Mouse (Mus musculus) adrenal gland, postnatal 4 days (tissue): ENCODE results near the gene Pwp2. TPM values are rescaled to one million over a fixed set of nuclear protein-coding genes. Genes with fewer than 3 reads are reported as not detected.

Source experiments
- DNase-seq, 2 experiments: peaks; one replicate each; pipeline ENCODE4 v3.0.0; 2021 to 2022; ENCODE audit warnings: low spot score in 2 of 2, mixed read lengths in 2 of 2
- total RNA-seq, 2 experiments: library from RNA; stranded (reverse); gene quantifications; 2 replicates each; pipeline ENCODE4 v1.2.3; 2021

Pwp2 gene
- total RNA-seq, 2 experiments from 2014 or later, result 17.8 to 18.5 TPM

GRCm38 (mm10) chr10:78171581-78171980 lies 13.4 kb downstream of the Pwp2 start:
- DNase-seq, result no peak

GRCm38 (mm10) chr10:78171057-78171456 lies 13.9 kb downstream of the Pwp2 start:
- no peak for DNase-seq

- DNase-seq, result no peak
These were observed 14.5 kb downstream of the Pwp2 start for GRCm38 (mm10) chr10:78170445-78170844.

GRCm38 (mm10) chr10:78169281-78170042 lies 15.5 kb downstream of the Pwp2 start, which contains the start of gene D10Jhu81e:
Gene D10Jhu81e, minus strand, starts transcription at chr10:78169782.
- peak; percentile 99 to 100 for DNase-seq

- no peak for DNase-seq
These were observed 16.2 kb downstream of the Pwp2 start for GRCm38 (mm10) chr10:78168792-78169191.

- DNase-seq, result no peak
These were observed 17.2 kb downstream of the Pwp2 start for GRCm38 (mm10) chr10:78167775-78168174.

GRCm38 (mm10) chr10:78167333-78167732 lies 17.6 kb downstream of the Pwp2 start:
- no peak for DNase-seq

- DNase-seq, result no peak
These were observed 19.5 kb downstream of the Pwp2 start for GRCm38 (mm10) chr10:78165256-78166005.

GRCm38 (mm10) chr10:78164786-78165185 lies 20.2 kb downstream of the Pwp2 start:
- no peak for DNase-seq

- peak in 1 of 2 experiments; percentile 49 for DNase-seq
These were observed 21.0 kb downstream of the Pwp2 start for GRCm38 (mm10) chr10:78163923-78164322.

- DNase-seq, result no peak
These were observed 21.7 kb downstream of the Pwp2 start for GRCm38 (mm10) chr10:78163241-78163640.

- no peak for DNase-seq
These were observed 22.3 kb downstream of the Pwp2 start for GRCm38 (mm10) chr10:78162646-78163045.

GRCm38 (mm10) chr10:78161096-78161495 lies 23.9 kb downstream of the Pwp2 start:
- DNase-seq, result no peak

- DNase-seq, result no peak
These were observed 24.4 kb downstream of the Pwp2 start for GRCm38 (mm10) chr10:78160369-78161095.

GRCm38 (mm10) chr10:78159906-78160305 lies 25.0 kb downstream of the Pwp2 start:
- peak; percentile 48 to 67 for DNase-seq

- no peak for DNase-seq
These were observed 25.6 kb downstream of the Pwp2 start for GRCm38 (mm10) chr10:78159252-78159878.

- DNase-seq, result no peak
These were observed 26.9 kb downstream of the Pwp2 start for GRCm38 (mm10) chr10:78158041-78158440.

- no peak for DNase-seq
These were observed 28.0 kb downstream of the Pwp2 start for GRCm38 (mm10) chr10:78156926-78157325.

- DNase-seq, result no peak
These were observed 35.8 kb downstream of the Pwp2 start for GRCm38 (mm10) chr10:78148834-78149766.

- no peak for DNase-seq
These were observed 37.0 kb downstream of the Pwp2 start for GRCm38 (mm10) chr10:78147908-78148441.
